Mouse (Mus musculus) heart, adult 2 months (tissue): ENCODE measurements around the gene Tom1l2.

Experiments used
- CTCF ChIP-seq: fragments of 200-600 bp; IDR thresholded peaks from 2 replicates; pipeline ENCODE4 v1.8.1; 2022; ENCODE audit warnings: antibody characterized with exemption, mild to moderate bottlenecking, moderate library complexity
- EP300 ChIP-seq: fragments of 200-500 bp; IDR thresholded peaks from 2 replicates; pipeline ENCODE4 v1.6.1; 2011; ENCODE audit warnings: low read depth, low read length, control low read depth; ENCODE audit not compliant: insufficient read depth
- POLR2A ChIP-seq: fragments of 200-500 bp; IDR thresholded peaks from 2 replicates; pipeline ENCODE4 v1.6.1; 2011; ENCODE audit warnings: mild to moderate bottlenecking, low read depth, low read length, control low read depth; ENCODE audit not compliant: insufficient read depth

- TF ChIP-seq POLR2A (no peak), CTCF (no peak), EP300 (no peak)
These were observed 13.7 kb upstream of the Tom1l2 start for GRCm38 (mm10) chr11:60366239-60367019.
